Mouse (Mus musculus) frontal cortex, postnatal 25 days (tissue): Measurements from ENCODE around the gene Anks3.

Source experiments
- DNase-seq, 2 experiments: peaks; one replicate each; pipeline ENCODE4 v3.0.0; 2022; ENCODE audit warnings: low spot score in 2 of 2

Anks3 gene

GRCm38 (mm10) chr16:4927967-4928366 is 36.0 kb downstream of the Anks3 start:
- DNase-seq = no peak

- no peak for DNase-seq
These were observed 40.0 kb downstream of the Anks3 start for GRCm38 (mm10) chr16:4923996-4924395.

- DNase-seq = no peak
These were observed 41.5 kb downstream of the Anks3 start for GRCm38 (mm10) chr16:4922481-4922880.

- no peak for DNase-seq
These were observed 43.4 kb downstream of the Anks3 start for GRCm38 (mm10) chr16:4920556-4920955.

- no peak for DNase-seq
These were observed 47.4 kb downstream of the Anks3 start for GRCm38 (mm10) chr16:4916608-4917007.

GRCm38 (mm10) chr16:4915931-4916330 is 48.1 kb downstream of the Anks3 start:
- no peak for DNase-seq

- peak; percentile 87 to 90 for DNase-seq
These were observed 49.9 kb downstream of the Anks3 start for GRCm38 (mm10) chr16:4913783-4914735.

- DNase-seq = no peak
These were observed 50.9 kb downstream of the Anks3 start for GRCm38 (mm10) chr16:4912907-4913782.

- no peak for DNase-seq
These were observed 51.8 kb downstream of the Anks3 start for GRCm38 (mm10) chr16:4912074-4912648.

GRCm38 (mm10) chr16:4910758-4911157 is 53.2 kb downstream of the Anks3 start:
- DNase-seq = no peak

- DNase-seq = no peak
These were observed 54.3 kb downstream of the Anks3 start for GRCm38 (mm10) chr16:4909745-4910144.

GRCm38 (mm10) chr16:4907972-4908371 is 56.0 kb downstream of the Anks3 start:
- no peak for DNase-seq

GRCm38 (mm10) chr16:4907386-4907785 is 56.6 kb downstream of the Anks3 start:
- DNase-seq = no peak

- DNase-seq = no peak
These were observed 57.4 kb downstream of the Anks3 start for GRCm38 (mm10) chr16:4906559-4906958.

- no peak for DNase-seq
These were observed 58.4 kb downstream of the Anks3 start for GRCm38 (mm10) chr16:4905591-4905990.

GRCm38 (mm10) chr16:4904878-4905277 is 59.1 kb downstream of the Anks3 start:
- no peak for DNase-seq

- no peak for DNase-seq
These were observed 60.4 kb downstream of the Anks3 start for GRCm38 (mm10) chr16:4903491-4904102.

- DNase-seq = no peak
These were observed 61.6 kb downstream of the Anks3 start for GRCm38 (mm10) chr16:4902390-4902789.

- DNase-seq = no peak
These were observed 62.8 kb downstream of the Anks3 start for GRCm38 (mm10) chr16:4901167-4901566.

- no peak for DNase-seq
These were observed 64.3 kb downstream of the Anks3 start for GRCm38 (mm10) chr16:4899711-4900110.

GRCm38 (mm10) chr16:4898881-4899280 is 65.1 kb downstream of the Anks3 start:
- no peak for DNase-seq
